ENCODE assay signal across 10 mouse cellular contexts in the genomic region with DNA sequence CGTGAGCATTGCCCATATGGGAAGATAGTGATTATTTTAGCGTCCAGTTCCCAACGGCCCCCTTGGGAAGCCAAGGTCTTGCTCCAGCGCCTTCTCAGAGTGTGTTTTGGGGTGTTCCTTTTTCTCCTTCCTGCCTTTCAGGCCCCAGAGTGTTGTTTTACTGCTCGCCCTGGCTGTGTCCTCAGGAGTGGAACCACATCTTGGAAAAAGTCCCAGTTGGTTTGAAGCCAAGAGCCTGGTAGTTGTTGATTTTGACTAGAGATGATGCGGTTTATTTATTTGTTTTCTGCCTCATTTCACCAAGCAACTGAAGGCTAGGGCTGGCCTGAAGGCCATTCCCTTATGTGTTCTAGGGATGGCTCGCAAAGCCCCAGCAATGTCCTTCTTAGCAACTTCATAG. TPM values are rescaled to one million over a fixed set of nuclear protein-coding genes. Genes with fewer than 3 reads are reported as not detected.
DNase-seq lines count a peak whose midpoint lies in the region; ATAC-seq lines count a peak whose summit lies in the region.
"Had no signal": no experiment of that assay in that cellular context is flagged by ENCODE, and none has a peak within 500 bp of the region (broad histone marks: within the 10 kb centered on the region; RNA-seq: fewer than 3 reads in every experiment).

No protein-coding gene starts in this region.

- H3K27ac ChIP-seq in intestine, embryonic 15.5 days, result no peak overlapping the region
- H3K27ac ChIP-seq: midbrain, embryonic 10.5 days had no signal

- no peaks in the 10 kb centered on the region for H3K36me3 ChIP-seq in intestine, embryonic 15.5 days
- H3K36me3 ChIP-seq: midbrain, embryonic 10.5 days had no signal

- no peak overlapping the region for H3K4me2 ChIP-seq in intestine, embryonic 15.5 days (replicated peaks)

- no peak overlapping the region for H3K9ac ChIP-seq in intestine, embryonic 15.5 days

- WGBS in intestine, embryonic 15.5 days, result 75% methylated on average over 7 of the region's 7 CpGs

- no peak for ATAC-seq in megakaryocyte, adult 5-6 weeks (ENCODE audit: poor library complexity, severe bottlenecking)
- ATAC-seq in intestine, embryonic 15.5 days, result no peak

- peak; percentile 51 to 55 for DNase-seq in layer of hippocampus, postnatal 10 days (ENCODE audit: low spot score in 2 of 2)
- DNase-seq in layer of hippocampus, adult 9-10 months (ENCODE audit: low spot score), result no peak
- DNase-seq in adrenal gland, postnatal 10 days, result peak; percentile 83
- peak; percentile 65 for DNase-seq in cerebellum, adult 8-10 months
- peak; percentile 43 to 65 for DNase-seq in kidney, postnatal 4 days
- DNase-seq: thymus, postnatal 36 days had no signal

- H3K9me3 ChIP-seq in intestine, embryonic 15.5 days, result no peaks in the 10 kb centered on the region
- H3K9me3 ChIP-seq: midbrain, embryonic 10.5 days had no signal

- H3K4me1 ChIP-seq in intestine, embryonic 15.5 days (replicated peaks), result peaks cover 21% of the 10 kb centered on the region

- H3K27me3 ChIP-seq in intestine, embryonic 15.5 days (replicated peaks), result peaks cover 9% of the 10 kb centered on the region

- no peak overlapping the region for H3K4me3 ChIP-seq in intestine, embryonic 15.5 days (replicated peaks)
- H3K4me3 ChIP-seq: midbrain, embryonic 10.5 days had no signal

RNA-seq across cellular contexts. Expression of gene Des, which starts 2.9 kb away (rescaled TPM):
- total RNA-seq in layer of hippocampus, postnatal 10 days (2021), result 1 to 10 TPM; 1.2 to 1.8 TPM
- total RNA-seq in adrenal gland, postnatal 10 days (2021), result 100 to 1,000 TPM in 1 of 2 experiments, 10 to 100 TPM in 1; 62.7 to 208 TPM
- not detected in 2 replicates for total RNA-seq in megakaryocyte, adult 5-6 weeks (2015)
- total RNA-seq in megakaryocyte, adult 5-6 weeks (2017), result not detected in 2 replicates
- 105 and 111 TPM in 2 replicates for polyA plus RNA-seq in intestine, embryonic 15.5 days (2015; fragmentation: Nextera tagmentation; extraction: Ambion mirVana)
- total RNA-seq: common myeloid progenitor, adult 5-6 weeks had no signal

RNA-seq across cellular contexts. Expression of gene Speg, which starts 17.8 kb away (rescaled TPM):
- 100 to 1,000 TPM; 164 to 175 TPM for total RNA-seq in layer of hippocampus, postnatal 10 days (2021)
- total RNA-seq in adrenal gland, postnatal 10 days (2021), result 10 to 100 TPM; 12.8 to 30.6 TPM
- total RNA-seq in megakaryocyte, adult 5-6 weeks (2015), result not detected in 2 replicates
- total RNA-seq in megakaryocyte, adult 5-6 weeks (2017), result 0.11 TPM in 1 of 2 replicates, not detected in the other
- 35.6 and 39.3 TPM in 2 replicates for polyA plus RNA-seq in intestine, embryonic 15.5 days (2015; fragmentation: Nextera tagmentation; extraction: Ambion mirVana)
- total RNA-seq: common myeloid progenitor, adult 5-6 weeks had no signal

RNA-seq across cellular contexts. Expression of gene Dnpep, which starts 39.5 kb away (rescaled TPM):
- total RNA-seq in layer of hippocampus, postnatal 10 days (2021), result 10 to 100 TPM; 59.7 to 66.2 TPM
- 100 to 1,000 TPM; 103 to 106 TPM for total RNA-seq in adrenal gland, postnatal 10 days (2021)
- 26.2 and 32.0 TPM in 2 replicates for total RNA-seq in megakaryocyte, adult 5-6 weeks (2015)
- 31.1 and 35.9 TPM in 2 replicates for total RNA-seq in megakaryocyte, adult 5-6 weeks (2017)
- polyA plus RNA-seq in intestine, embryonic 15.5 days (2015; fragmentation: Nextera tagmentation; extraction: Ambion mirVana), result 131 and 145 TPM in 2 replicates

Comparison
In these comparisons a context has a peak if more than half of its experiments do, and no peak if none do; other contexts are left out.
1. RNA of gene Des, which starts 2.9 kb away (total RNA-seq): 62.7 to 208 TPM in adrenal gland, postnatal 10 days; 1.2 to 1.8 TPM in layer of hippocampus, postnatal 10 days and not detected in megakaryocyte, adult 5-6 weeks; every median in the first group is over 10 times any median in the second.
2. RNA of gene Speg, which starts 17.8 kb away (total RNA-seq): 164 to 175 TPM in layer of hippocampus, postnatal 10 days and 12.8 to 30.6 TPM in adrenal gland, postnatal 10 days; 0.11 TPM in megakaryocyte, adult 5-6 weeks; every median in the first group is over 10 times any median in the second.